Mouse (Mus musculus) liver, embryonic 14.5 days (tissue): ENCODE data around the gene Smlr1.

Experiments
- CTCF ChIP-seq: IDR thresholded peaks from 2 replicates; pipeline ENCODE4 v1.5.1; 2016; ENCODE audit warnings: antibody characterized with exemption, low read depth, control low read depth
- EP300 ChIP-seq: IDR thresholded peaks from 2 replicates; pipeline ENCODE4 v1.6.1; 2016; ENCODE audit warnings: antibody characterized with exemption, low read depth

GRCm38 (mm10) chr10:25526622-25527021 lies 9.4 kb downstream of the Smlr1 start:
- TF ChIP-seq CTCF: no peak
- no peak for TF ChIP-seq EP300
